Mouse (Mus musculus) midbrain, embryonic 11.5 days (tissue): Measurements from ENCODE around the gene Kirrel2. TPM values are rescaled to one million over a fixed set of nuclear protein-coding genes. Genes with fewer than 3 reads are reported as not detected.

Experiments
- ATAC-seq: fragments of 200-750 bp; cut with Nextera tagmentation; 2 replicates; pipeline ENCODE4 v1.8.0; 2017; ENCODE audit warnings: moderate TSS enrichment, moderate library complexity; ENCODE audit not compliant: low FRiP score
- DNase-seq: peaks from one replicate; pipeline ENCODE4 v3.0.0; 2015; ENCODE audit warnings: low spot score; ENCODE audit errors: missing footprints
- H3K27ac ChIP-seq: fragments of 300-500 bp; sonication (generic); 2 replicates; pipeline ENCODE4 v1.5.1; 2014; ENCODE audit warnings: low read depth, low read length
- H3K27me3 ChIP-seq: fragments of 300-500 bp; sonication (generic); 2 replicates; pipeline ENCODE4 v1.6.1; 2014; ENCODE audit warnings: mild to moderate bottlenecking, low read length, moderate library complexity, mixed read lengths; ENCODE audit not compliant: control insufficient read depth, insufficient read depth
- H3K36me3 ChIP-seq: fragments of 300-500 bp; sonication (generic); 2 replicates; pipeline ENCODE4 v1.6.1; 2014; ENCODE audit warnings: mild to moderate bottlenecking, low read length, moderate library complexity, mixed read lengths; ENCODE audit not compliant: control insufficient read depth, insufficient read depth
- H3K4me1 ChIP-seq: fragments of 300-500 bp; sonication (generic); 2 replicates; pipeline ENCODE4 v1.6.1; 2014; ENCODE audit warnings: low read length; ENCODE audit not compliant: control insufficient read depth, insufficient read depth
- H3K4me2 ChIP-seq: fragments of 300-500 bp; sonication (generic); 2 replicates; pipeline ENCODE4 v1.6.1; 2014; ENCODE audit warnings: mild to moderate bottlenecking, moderate library complexity
- H3K4me3 ChIP-seq: fragments of 300-500 bp; sonication (generic); 2 replicates; pipeline ENCODE4 v1.5.1; 2014; ENCODE audit warnings: low read depth, low read length
- H3K9ac ChIP-seq: fragments of 300-500 bp; sonication (generic); 2 replicates; pipeline ENCODE4 v1.6.1; 2014; ENCODE audit warnings: low read length
- H3K9me3 ChIP-seq: fragments of 300-500 bp; sonication (generic); 2 replicates; pipeline ENCODE4 v1.6.1; 2016; ENCODE audit warnings: low read length; ENCODE audit not compliant: control insufficient read depth
- WGBS: fragments of 180-500 bp; shearing (Covaris S2); extraction: QIAGEN DNeasy Blood & Tissue Kit; methylation state at CpG from one replicate; pipeline ENCODE4 v1.1.7; 2014; 5-methylcytosine and 5-hydroxymethylcytosine counted together
- polyA plus RNA-seq: library from polyadenylated mRNA; unstranded; fragments of >200 nt; fragmentation: Nextera tagmentation; extraction: Ambion mirVana; gene quantifications from 2 replicates; pipeline ENCODE4 v1.2.1, GENCODE M21; 2014

Gene Kirrel2
- polyA plus RNA-seq, 1 experiment from 2014 or later, result 0.61 TPM

- Histone ChIP-seq H3K27me3 (no peaks in the 10 kb centered on the region), H3K9ac (no peak overlapping the region), H3K9me3 (no peaks in the 10 kb centered on the region), H3K27ac (no peak overlapping the region), H3K4me3 (no peak overlapping the region), H3K4me1 (no peaks in the 10 kb centered on the region), H3K4me2 (no peak overlapping the region), H3K36me3 (no peaks in the 10 kb centered on the region)
- no peak for DNase-seq
- ATAC-seq, result no peak
Observed at GRCm38 (mm10) chr7:30429327-30429726, 28.2 kb downstream of the Kirrel2 start.

- Histone ChIP-seq H3K4me2 (peak overlapping the region; percentile 95), H3K36me3 (no peaks in the 10 kb centered on the region), H3K4me1 (peaks cover 8% of the 10 kb centered on the region), H3K9ac (0 out of 2 replicates have a peak overlapping the region, but pooled peaks have one; percentile 73), H3K27me3 (no peaks in the 10 kb centered on the region), H3K4me3 (peak overlapping the region; percentile 53), H3K27ac (no peak overlapping the region), H3K9me3 (no peaks in the 10 kb centered on the region)
- ATAC-seq, result no peak
- no peak for DNase-seq
- 48% methylated on average over 22 of the region's 23 CpGs for WGBS
Observed at GRCm38 (mm10) chr7:30423071-30423641, 34.3 kb downstream of the Kirrel2 start.

- Histone ChIP-seq H3K9me3 (no peaks in the 10 kb centered on the region), H3K36me3 (no peaks in the 10 kb centered on the region), H3K27ac (no peak overlapping the region), H3K4me2 (peak overlapping the region; percentile 95), H3K4me3 (peak overlapping the region; percentile 53), H3K9ac (peak overlapping the region; percentile 73), H3K27me3 (no peaks in the 10 kb centered on the region), H3K4me1 (peaks cover 8% of the 10 kb centered on the region)
- ATAC-seq (peak; percentile 57), DNase-seq (peak; percentile 89)
- 13% methylated on average over 9 of the region's 9 CpGs for WGBS
Observed at GRCm38 (mm10) chr7:30422560-30422959, 34.9 kb downstream of the Kirrel2 start.

GRCm38 (mm10) chr7:30421890-30422435 lies 35.5 kb downstream of the Kirrel2 start:
- under 1% methylated on average over 45 of the region's 45 CpGs for WGBS
- ATAC-seq (peak; percentile 87), DNase-seq (peak; percentile 99)
- Histone ChIP-seq H3K4me1 (peaks cover 8% of the 10 kb centered on the region), H3K4me2 (peak overlapping the region; percentile 95), H3K9ac (peak overlapping the region; percentile 73), H3K4me3 (peak overlapping the region; percentile 53), H3K27ac (no peak overlapping the region), H3K36me3 (no peaks in the 10 kb centered on the region), H3K27me3 (no peaks in the 10 kb centered on the region), H3K9me3 (no peaks in the 10 kb centered on the region)

GRCm38 (mm10) chr7:30421175-30421889 lies 36.2 kb downstream of the Kirrel2 start, which contains the start of gene Nfkbid:
Nfkbid (plus strand) TSS chr7:30421732.
- H3K9ac ChIP-seq, result peak within 1 kb of the TSS; percentile 73
- 10% methylated on average over 31 of the region's 31 CpGs for WGBS
- DNase-seq (no peak), ATAC-seq (peak; percentile 18; the same call in 1 of the 2 replicates)
- H3K4me1 ChIP-seq, result peaks cover 8% of the 10 kb centered on the region
- H3K27ac ChIP-seq, result no peak within 1 kb of the TSS
- peak within 1 kb of the TSS; percentile 53 for H3K4me3 ChIP-seq
- H3K9me3 ChIP-seq, result no peaks in the 10 kb centered on the region
- H3K36me3 ChIP-seq, result no peaks in the 10 kb centered on the region
- no peaks in the 10 kb centered on the region for H3K27me3 ChIP-seq
- peak within 1 kb of the TSS; percentile 95 for H3K4me2 ChIP-seq

GRCm38 (mm10) chr7:30420673-30421072 lies 36.8 kb downstream of the Kirrel2 start:
- DNase-seq (no peak), ATAC-seq (no peak)
- 86% methylated on average over 3 of the region's 3 CpGs for WGBS
- H3K36me3 ChIP-seq, result no peaks in the 10 kb centered on the region
- H3K4me3 ChIP-seq, result no peak overlapping the region
- H3K9ac ChIP-seq, result no peak overlapping the region
- no peaks in the 10 kb centered on the region for H3K9me3 ChIP-seq
- H3K27me3 ChIP-seq, result no peaks in the 10 kb centered on the region
- no peak overlapping the region for H3K27ac ChIP-seq
- H3K4me2 ChIP-seq, result no peak overlapping the region
- H3K4me1 ChIP-seq, result peaks cover 8% of the 10 kb centered on the region

- Histone ChIP-seq H3K9ac (no peak within 1 kb of the TSS), H3K27ac (no peak within 1 kb of the TSS), H3K27me3 (no peaks in the 10 kb centered on the region), H3K36me3 (no peaks in the 10 kb centered on the region), H3K9me3 (no peaks in the 10 kb centered on the region), H3K4me2 (no peak within 1 kb of the TSS), H3K4me3 (no peak within 1 kb of the TSS), H3K4me1 (peaks cover 8% of the 10 kb centered on the region)
- no peak for DNase-seq
- 76% methylated on average over 10 of the region's 10 CpGs for WGBS
- no peak for ATAC-seq
Observed at GRCm38 (mm10) chr7:30419561-30420499, 37.7 kb downstream of the Kirrel2 start, which contains the start of gene Hcst. Hcst (minus strand) TSS chr7:30419854.

GRCm38 (mm10) chr7:30417856-30418255 lies 39.6 kb downstream of the Kirrel2 start:
- WGBS, result 74% methylated on average over 9 of the region's 9 CpGs

More at GRCm38 (mm10) chr7:30417856-30418255, 39.6 kb downstream of the Kirrel2 start:
- peaks cover 8% of the 10 kb centered on the region for H3K4me1 ChIP-seq
- H3K4me3 ChIP-seq, result no peak overlapping the region
- no peak overlapping the region for H3K4me2 ChIP-seq
- DNase-seq (no peak), ATAC-seq (no peak)
- no peaks in the 10 kb centered on the region for H3K9me3 ChIP-seq
- no peak overlapping the region for H3K9ac ChIP-seq
- H3K27ac ChIP-seq, result no peak overlapping the region
- no peaks in the 10 kb centered on the region for H3K36me3 ChIP-seq
- no peaks in the 10 kb centered on the region for H3K27me3 ChIP-seq
